Mouse (Mus musculus): ENCODE results near the gene Abca3. TPM values are rescaled to one million over a fixed set of nuclear protein-coding genes. Genes with fewer than 3 reads are reported as not detected.

Abca3 gene
- polyA plus RNA-seq, 1 experiment from 2014 or later = 7.1 TPM

DNA sequence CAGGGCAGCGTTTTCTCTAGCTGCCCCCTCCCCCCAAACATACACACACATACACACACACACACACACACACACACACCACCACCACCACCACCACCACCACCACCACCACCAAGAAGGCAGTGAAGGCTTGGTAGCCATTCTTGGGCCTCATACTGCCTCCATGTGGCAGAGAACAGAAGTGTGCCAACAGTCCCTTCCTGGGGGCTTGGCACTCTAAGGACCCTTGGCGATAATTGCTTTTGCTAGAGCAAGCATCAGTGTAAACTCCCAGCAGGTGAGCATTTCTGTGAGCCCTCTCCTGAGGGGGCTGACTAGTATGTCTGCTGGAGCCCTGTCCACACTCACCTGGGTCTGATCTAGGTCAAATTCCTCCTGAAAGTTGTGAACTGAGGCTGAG lies 89.4 kb downstream of the Abca3 start:
- WGBS (ENCODE audit: insufficient replicate concordance) = 65% methylated on average over 2 of the region's 2 CpGs
- Histone ChIP-seq H3K27me3 (ENCODE audit: insufficient read depth, low read length) (no peaks in the 10 kb centered on the region), H3K9me3 (ENCODE audit: low read length) (no peaks in the 10 kb centered on the region), H3K9ac (replicated peaks) (no peak overlapping the region), H3K4me2 (ENCODE audit: low read depth, low read length) (no peak overlapping the region), H3K4me1 (ENCODE audit: insufficient read depth) (no peaks in the 10 kb centered on the region), H3K27ac (ENCODE audit: low read depth) (no peak overlapping the region), H3K4me3 (ENCODE audit: low read depth, low read length) (no peak overlapping the region), H3K36me3 (replicated peaks; ENCODE audit: insufficient read depth, low read length) (peaks cover 47% of the 10 kb centered on the region)
- DNase-seq = no peak
- TF ChIP-seq EP300 (IDR thresholded peaks at IDR 0.05; ENCODE audit: low read depth) (no peak), CTCF (IDR thresholded peaks at IDR 0.05; ENCODE audit: low read depth) (peak; percentile 57)
- ATAC-seq = no peak

DNA sequence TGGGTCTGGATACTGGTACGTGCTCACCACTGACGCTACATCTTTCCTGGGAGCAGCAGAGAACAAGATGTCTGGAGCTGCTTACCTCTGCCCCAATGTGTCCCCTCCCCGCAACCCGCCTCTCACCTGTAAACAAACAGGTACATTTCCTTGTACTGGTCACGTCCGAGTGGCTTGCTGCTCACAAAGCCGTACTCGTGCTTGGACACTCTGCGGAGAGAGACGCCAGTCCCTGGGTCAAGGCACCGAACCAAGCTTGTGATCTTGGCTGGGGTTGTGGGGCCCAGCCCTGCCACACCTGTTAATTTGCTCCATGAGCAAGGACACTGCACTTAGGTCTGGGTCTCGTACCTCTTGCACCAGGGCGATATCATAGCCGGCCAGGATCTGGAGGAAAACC lies 90.4 kb downstream of the Abca3 start:
- WGBS (ENCODE audit: insufficient replicate concordance) = 88% methylated on average over 14 of the region's 14 CpGs
- peaks cover 54% of the 10 kb centered on the region for H3K36me3 ChIP-seq (replicated peaks; ENCODE audit: insufficient read depth, low read length)
- ATAC-seq = no peak

GRCm38 (mm10) chr17:24442632-24443155 lies 90.9 kb downstream of the Abca3 start, which contains the start of gene Dnase1l2:
Gene Dnase1l2 (minus strand): TSS chr17:24443105.
- DNase-seq = no peak
- Histone ChIP-seq H3K4me2 (ENCODE audit: low read depth, low read length) (no peak within 1 kb of the TSS), H3K27me3 (ENCODE audit: insufficient read depth, low read length) (no peaks in the 10 kb centered on the region), H3K9ac (replicated peaks) (no peak within 1 kb of the TSS), H3K4me1 (ENCODE audit: insufficient read depth) (no peaks in the 10 kb centered on the region), H3K27ac (ENCODE audit: low read depth) (no peak within 1 kb of the TSS), H3K36me3 (replicated peaks; ENCODE audit: insufficient read depth, low read length) (peaks cover 53% of the 10 kb centered on the region), H3K4me3 (ENCODE audit: low read depth, low read length) (no peak within 1 kb of the TSS), H3K9me3 (ENCODE audit: low read length) (no peaks in the 10 kb centered on the region)
- WGBS (ENCODE audit: insufficient replicate concordance) = 79% methylated on average over 7 of the region's 7 CpGs
- no peak for ATAC-seq
- TF ChIP-seq CTCF (IDR thresholded peaks at IDR 0.05; ENCODE audit: low read depth) (no peak), EP300 (IDR thresholded peaks at IDR 0.05; ENCODE audit: low read depth) (no peak)

More for the DNA sequence above, 90.4 kb downstream of the Abca3 start:
- Histone ChIP-seq H3K4me1 (ENCODE audit: insufficient read depth) (no peaks in the 10 kb centered on the region), H3K27me3 (ENCODE audit: insufficient read depth, low read length) (no peaks in the 10 kb centered on the region), H3K4me3 (ENCODE audit: low read depth, low read length) (no peak overlapping the region), H3K4me2 (ENCODE audit: low read depth, low read length) (no peak overlapping the region), H3K27ac (ENCODE audit: low read depth) (no peak overlapping the region), H3K9ac (replicated peaks) (no peak overlapping the region), H3K9me3 (ENCODE audit: low read length) (no peaks in the 10 kb centered on the region)
- no peak for TF ChIP-seq EP300 (IDR thresholded peaks at IDR 0.05; ENCODE audit: low read depth)
- no peak for TF ChIP-seq CTCF (IDR thresholded peaks at IDR 0.05; ENCODE audit: low read depth)
- no peak for DNase-seq

- no peak for ATAC-seq
- H3K27ac ChIP-seq (ENCODE audit: low read depth) = no peak overlapping the region
- H3K4me2 ChIP-seq (ENCODE audit: low read depth, low read length) = no peak overlapping the region
- H3K36me3 ChIP-seq (replicated peaks; ENCODE audit: insufficient read depth, low read length) = peaks cover 54% of the 10 kb centered on the region
- TF ChIP-seq CTCF (IDR thresholded peaks at IDR 0.05; ENCODE audit: low read depth) = no peak
- TF ChIP-seq EP300 (IDR thresholded peaks at IDR 0.05; ENCODE audit: low read depth) = no peak
- no peaks in the 10 kb centered on the region for H3K4me1 ChIP-seq (ENCODE audit: insufficient read depth)
- no peak for DNase-seq
- H3K9me3 ChIP-seq (ENCODE audit: low read length) = no peaks in the 10 kb centered on the region
- no peak overlapping the region for H3K4me3 ChIP-seq (ENCODE audit: low read depth, low read length)
- no peak overlapping the region for H3K9ac ChIP-seq (replicated peaks)
- WGBS (ENCODE audit: insufficient replicate concordance) = 90% methylated on average over 4 of the region's 4 CpGs
- H3K27me3 ChIP-seq (ENCODE audit: insufficient read depth, low read length) = no peaks in the 10 kb centered on the region
Observed at GRCm38 (mm10) chr17:24443409-24443808, 91.7 kb downstream of the Abca3 start.

DNA sequence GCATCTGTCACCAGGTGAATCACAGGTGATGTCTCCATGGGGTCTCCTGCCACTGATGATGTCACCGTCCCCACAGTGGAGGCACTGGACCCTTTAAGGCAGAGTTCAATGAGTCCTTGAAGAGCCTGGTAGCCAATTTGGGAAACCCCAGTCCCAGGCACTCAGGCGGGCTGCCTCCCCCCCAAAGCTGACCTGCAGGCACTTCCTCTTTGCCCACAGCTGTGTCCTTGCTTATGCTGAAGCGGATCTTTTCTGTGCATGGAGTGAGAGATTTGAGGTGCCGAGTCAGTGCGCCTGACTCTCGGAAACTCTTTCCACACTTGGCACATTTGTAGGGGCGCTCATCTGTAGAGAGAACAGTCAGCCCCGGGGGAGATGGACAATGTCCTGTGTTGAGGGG lies 94.8 kb downstream of the Abca3 start:
- DNase-seq (no peak), ATAC-seq (no peak)
- 77% methylated on average over 8 of the region's 8 CpGs for WGBS (ENCODE audit: insufficient replicate concordance)
- H3K9ac ChIP-seq (replicated peaks) = no peak overlapping the region
- H3K27ac ChIP-seq (ENCODE audit: low read depth) = no peak overlapping the region
- no peaks in the 10 kb centered on the region for H3K27me3 ChIP-seq (ENCODE audit: insufficient read depth, low read length)
- TF ChIP-seq EP300 (IDR thresholded peaks at IDR 0.05; ENCODE audit: low read depth) = no peak
- TF ChIP-seq CTCF (IDR thresholded peaks at IDR 0.05; ENCODE audit: low read depth) = no peak
- H3K4me1 ChIP-seq (ENCODE audit: insufficient read depth) = no peaks in the 10 kb centered on the region
- peaks cover 65% of the 10 kb centered on the region for H3K36me3 ChIP-seq (replicated peaks; ENCODE audit: insufficient read depth, low read length)
- H3K4me2 ChIP-seq (ENCODE audit: low read depth, low read length) = no peak overlapping the region
- no peak overlapping the region for H3K4me3 ChIP-seq (ENCODE audit: low read depth, low read length)
- H3K9me3 ChIP-seq (ENCODE audit: low read length) = no peaks in the 10 kb centered on the region

DNA sequence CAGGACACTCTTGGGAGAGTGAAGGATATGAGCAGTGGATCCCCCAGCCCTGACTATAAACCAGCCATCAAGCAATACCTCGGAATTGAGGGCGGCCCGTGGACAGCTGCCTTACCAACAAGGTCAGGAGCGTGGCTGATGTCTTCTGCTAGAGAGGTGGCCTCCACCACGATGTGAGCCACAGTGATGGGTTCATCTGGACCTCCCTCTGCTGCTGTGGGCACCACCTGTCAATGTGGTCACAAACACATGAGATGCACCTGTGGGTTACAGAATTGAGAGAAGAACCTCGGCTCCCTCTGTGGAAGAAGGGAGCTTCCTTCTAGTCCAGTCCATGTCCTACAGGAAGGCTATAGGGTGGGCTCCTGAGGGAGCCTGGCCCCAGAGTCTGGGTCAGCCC lies 97.8 kb downstream of the Abca3 start:
- 84% methylated on average over 6 of the region's 6 CpGs for WGBS (ENCODE audit: insufficient replicate concordance)
- ATAC-seq (no peak), DNase-seq (no peak)
- Histone ChIP-seq H3K9me3 (ENCODE audit: low read length) (no peaks in the 10 kb centered on the region), H3K4me1 (ENCODE audit: insufficient read depth) (peaks cover 13% of the 10 kb centered on the region), H3K36me3 (replicated peaks; ENCODE audit: insufficient read depth, low read length) (peaks cover 54% of the 10 kb centered on the region), H3K9ac (replicated peaks) (no peak overlapping the region), H3K27me3 (ENCODE audit: insufficient read depth, low read length) (no peaks in the 10 kb centered on the region), H3K4me3 (ENCODE audit: low read depth, low read length) (no peak overlapping the region), H3K27ac (ENCODE audit: low read depth) (no peak overlapping the region), H3K4me2 (ENCODE audit: low read depth, low read length) (no peak overlapping the region)
- no peak for TF ChIP-seq CTCF (IDR thresholded peaks at IDR 0.05; ENCODE audit: low read depth)
- no peak for TF ChIP-seq EP300 (IDR thresholded peaks at IDR 0.05; ENCODE audit: low read depth)

DNA sequence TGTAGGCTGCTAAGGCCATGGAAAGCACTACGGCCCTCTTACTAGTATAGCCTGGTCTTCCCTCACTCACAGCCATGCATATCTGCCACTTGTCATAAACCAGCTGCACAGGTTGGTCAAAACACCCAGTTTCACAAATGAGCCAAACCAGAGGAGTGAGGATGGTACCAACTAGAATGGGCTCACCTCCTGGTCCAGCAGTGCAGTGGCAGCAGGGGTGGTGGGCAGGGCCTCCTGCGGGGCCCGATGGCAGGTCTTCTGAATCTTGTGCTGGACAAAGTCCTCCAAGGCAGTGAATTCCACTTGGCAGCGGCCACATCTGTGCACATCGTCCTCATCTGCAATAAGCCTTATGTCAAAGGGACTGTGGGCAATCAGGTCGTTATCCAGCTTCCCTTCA lies 99.5 kb downstream of the Abca3 start:
- ATAC-seq (no peak), DNase-seq (no peak)
- no peak overlapping the region for H3K4me2 ChIP-seq (ENCODE audit: low read depth, low read length)
- no peak overlapping the region for H3K9ac ChIP-seq (replicated peaks)
- 92% methylated on average over 6 of the region's 6 CpGs for WGBS (ENCODE audit: insufficient replicate concordance)
- peaks cover 38% of the 10 kb centered on the region for H3K36me3 ChIP-seq (replicated peaks; ENCODE audit: insufficient read depth, low read length)
- H3K9me3 ChIP-seq (ENCODE audit: low read length) = no peaks in the 10 kb centered on the region
- H3K4me1 ChIP-seq (ENCODE audit: insufficient read depth) = peaks cover 16% of the 10 kb centered on the region
- no peaks in the 10 kb centered on the region for H3K27me3 ChIP-seq (ENCODE audit: insufficient read depth, low read length)
- TF ChIP-seq EP300 (IDR thresholded peaks at IDR 0.05; ENCODE audit: low read depth) (no peak), CTCF (IDR thresholded peaks at IDR 0.05; ENCODE audit: low read depth) (no peak)
- H3K27ac ChIP-seq (ENCODE audit: low read depth) = no peak overlapping the region
- H3K4me3 ChIP-seq (ENCODE audit: low read depth, low read length) = no peak overlapping the region

Data from liver, postnatal 0 days (tissue).